Mouse (Mus musculus): ENCODE data around the gene Cfap157. TPM values are rescaled to one million over a fixed set of nuclear protein-coding genes. Genes with fewer than 3 reads are reported as not detected.

Gene Cfap157
- polyA plus RNA-seq, 1 experiment from 2014 or later, result 1.4 TPM

DNA sequence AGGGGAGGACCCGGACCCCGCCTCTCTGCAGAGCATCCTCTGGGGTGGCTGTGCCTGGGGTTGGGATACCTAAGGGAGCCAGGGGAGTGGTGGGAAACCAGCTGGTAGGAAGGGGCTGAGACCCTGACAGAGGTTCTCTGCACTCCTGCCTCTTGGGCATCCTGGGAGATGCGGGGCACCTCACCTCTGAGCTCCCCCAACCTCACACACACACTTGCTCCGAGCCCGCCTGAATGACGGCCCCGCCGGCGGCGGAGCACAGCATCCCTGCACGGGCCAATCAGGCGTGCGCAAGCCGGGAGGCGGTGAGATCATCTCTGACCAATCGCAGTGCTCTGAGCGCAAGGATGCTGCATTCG, 42.1 kb downstream of the Cfap157 start:
- Histone ChIP-seq H3K9me3 (replicated peaks) (no peaks in the 10 kb centered on the region), H3K36me3 (ENCODE audit: poor library complexity, severe bottlenecking) (peaks cover 35% of the 10 kb centered on the region), H3K9ac (peak overlapping the region; percentile 84), H3K27me3 (no peaks in the 10 kb centered on the region), H3K4me1 (peaks cover 29% of the 10 kb centered on the region), H3K4me2 (peak overlapping the region; percentile 98), H3K4me3 (peak overlapping the region; percentile 79), H3K27ac (peak overlapping the region; percentile 84)
- peak; percentile 95 for ATAC-seq
- 3% methylated on average over 18 of the region's 18 CpGs for WGBS

DNA sequence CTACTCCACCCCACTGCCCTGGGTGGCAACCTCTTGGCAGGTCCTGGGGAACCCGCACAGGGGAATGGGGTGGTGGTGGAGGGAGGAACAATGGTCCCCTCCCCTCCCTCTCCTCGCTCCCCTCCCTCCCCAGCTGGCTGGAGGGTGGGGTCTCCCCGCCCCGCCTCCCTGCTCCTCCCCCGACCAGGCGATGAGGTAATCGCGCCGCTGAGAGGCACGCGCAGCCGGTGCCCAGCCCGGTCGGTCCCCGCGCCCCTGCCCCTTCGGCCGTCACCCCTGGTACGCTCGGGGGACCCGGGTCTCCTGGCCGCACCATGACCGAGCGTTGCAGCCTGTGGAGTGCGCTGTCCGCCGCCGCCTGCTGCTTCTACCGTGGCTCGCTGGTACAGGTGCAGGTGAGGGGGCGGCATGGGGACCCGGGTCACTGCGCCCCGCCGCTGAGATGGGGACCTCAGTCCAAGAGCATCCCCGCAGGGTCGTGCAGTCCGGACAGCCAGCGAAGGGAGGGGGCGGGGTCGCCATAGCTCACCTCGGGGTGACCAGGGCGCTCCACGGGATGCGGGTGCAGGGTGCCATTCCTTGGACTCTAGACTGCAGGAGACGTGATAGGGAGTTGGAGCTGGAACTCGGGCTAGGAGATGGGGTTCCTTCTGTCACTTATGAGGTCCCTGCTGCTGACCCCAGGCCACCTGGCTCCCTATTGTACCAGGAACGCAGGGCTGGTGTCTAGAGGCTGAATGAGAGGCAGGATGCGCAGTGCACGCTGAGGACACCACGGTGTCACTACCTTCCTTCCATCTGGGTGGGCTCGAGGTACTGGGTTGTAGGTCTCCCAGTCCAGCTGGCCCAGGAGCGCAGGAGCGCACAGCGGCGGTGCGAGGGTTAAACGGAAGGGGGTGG, 42.7 kb downstream of the Cfap157 start:
- Histone ChIP-seq H3K36me3 (ENCODE audit: poor library complexity, severe bottlenecking) (peaks cover 29% of the 10 kb centered on the region), H3K4me3 (peak overlapping the region; percentile 79), H3K9me3 (replicated peaks) (no peaks in the 10 kb centered on the region), H3K9ac (peak overlapping the region; percentile 84), H3K4me1 (peaks cover 29% of the 10 kb centered on the region), H3K4me2 (peak overlapping the region; percentile 98), H3K27ac (peak overlapping the region; percentile 84), H3K27me3 (no peaks in the 10 kb centered on the region)
- WGBS, result under 1% methylated on average over 32 of the region's 58 CpGs
- peak; percentile 61 for ATAC-seq

DNA sequence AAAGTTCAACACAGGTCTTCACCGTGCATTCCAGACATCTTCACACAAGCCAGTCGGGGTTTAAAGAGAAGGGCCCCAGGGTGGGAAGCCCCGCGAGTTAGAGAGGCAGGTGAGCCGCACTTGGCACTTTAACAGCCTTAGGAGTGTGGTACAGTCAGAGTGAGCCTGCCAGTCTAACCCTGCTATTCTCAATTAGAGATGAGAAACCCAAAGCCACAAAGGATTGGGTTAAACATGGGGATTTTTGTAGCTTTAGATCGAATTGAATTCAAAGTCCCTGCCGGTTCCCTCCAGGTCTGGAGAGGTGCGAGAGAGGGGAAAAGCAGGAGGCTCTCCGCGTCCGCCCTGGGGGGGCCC, 43.3 kb downstream of the Cfap157 start, which contains the start of gene 6330409D20Rik:
Gene 6330409D20Rik, minus strand, starts transcription at position 101 of the 357 bp plus-strand sequence.
- Histone ChIP-seq H3K4me2 (peak within 1 kb of the TSS; percentile 98), H3K27ac (peak within 1 kb of the TSS; percentile 84), H3K4me1 (peaks cover 29% of the 10 kb centered on the region), H3K4me3 (peak within 1 kb of the TSS; percentile 79), H3K36me3 (ENCODE audit: poor library complexity, severe bottlenecking) (peaks cover 23% of the 10 kb centered on the region), H3K9me3 (replicated peaks) (no peaks in the 10 kb centered on the region), H3K27me3 (no peaks in the 10 kb centered on the region), H3K9ac (peak within 1 kb of the TSS; percentile 84)
- WGBS, result 6% methylated on average over 11 of the region's 11 CpGs
- peak; percentile 13 for ATAC-seq

DNA sequence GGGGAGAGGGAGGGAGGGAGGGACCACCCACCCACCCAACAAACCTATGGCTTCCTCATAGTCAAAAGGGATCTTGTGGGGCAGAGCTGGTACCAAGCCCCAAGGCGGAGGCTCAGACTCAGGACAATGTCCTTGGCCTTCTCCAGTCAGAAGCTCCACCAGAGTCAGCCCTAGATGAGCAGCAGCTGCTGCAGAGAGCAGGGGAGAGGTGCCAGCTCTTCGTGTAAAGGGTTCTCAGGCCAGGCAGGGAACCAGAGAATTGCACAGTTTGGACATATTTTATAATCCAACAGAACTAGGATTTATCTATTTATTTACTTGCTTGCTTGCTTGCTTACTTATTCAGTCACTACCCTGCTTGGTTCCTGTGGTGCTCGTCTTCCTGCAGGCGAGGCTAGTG, 44.9 kb downstream of the Cfap157 start:
- no peak for ATAC-seq
- H3K4me2 ChIP-seq, result no peak overlapping the region

GRCm38 (mm10) chr2:32737008-32737407, 47.2 kb downstream of the Cfap157 start:
- Histone ChIP-seq H3K9me3 (replicated peaks) (no peaks in the 10 kb centered on the region), H3K4me2 (no peak overlapping the region), H3K4me1 (peaks cover 8% of the 10 kb centered on the region), H3K27me3 (no peaks in the 10 kb centered on the region; the same call in 1 of the 2 replicates), H3K27ac (no peak overlapping the region), H3K4me3 (no peak overlapping the region), H3K36me3 (ENCODE audit: poor library complexity, severe bottlenecking) (no peaks in the 10 kb centered on the region), H3K9ac (0 out of 2 replicates have a peak overlapping the region, but pooled peaks have one; percentile 6)
- ATAC-seq, result no peak
- 52% methylated on average over 6 of the region's 6 CpGs for WGBS

More for the DNA sequence above, 44.9 kb downstream of the Cfap157 start:
- Histone ChIP-seq H3K27me3 (no peaks in the 10 kb centered on the region), H3K27ac (no peak overlapping the region), H3K9ac (0 out of 2 replicates have a peak overlapping the region, but pooled peaks have one; percentile 31), H3K4me3 (no peak overlapping the region), H3K4me1 (peaks cover 29% of the 10 kb centered on the region), H3K36me3 (ENCODE audit: poor library complexity, severe bottlenecking) (peaks cover 9% of the 10 kb centered on the region; the same call in 1 of the 2 replicates), H3K9me3 (replicated peaks) (no peaks in the 10 kb centered on the region)
- 69% methylated on average over 4 of the region's 4 CpGs for WGBS

DNA sequence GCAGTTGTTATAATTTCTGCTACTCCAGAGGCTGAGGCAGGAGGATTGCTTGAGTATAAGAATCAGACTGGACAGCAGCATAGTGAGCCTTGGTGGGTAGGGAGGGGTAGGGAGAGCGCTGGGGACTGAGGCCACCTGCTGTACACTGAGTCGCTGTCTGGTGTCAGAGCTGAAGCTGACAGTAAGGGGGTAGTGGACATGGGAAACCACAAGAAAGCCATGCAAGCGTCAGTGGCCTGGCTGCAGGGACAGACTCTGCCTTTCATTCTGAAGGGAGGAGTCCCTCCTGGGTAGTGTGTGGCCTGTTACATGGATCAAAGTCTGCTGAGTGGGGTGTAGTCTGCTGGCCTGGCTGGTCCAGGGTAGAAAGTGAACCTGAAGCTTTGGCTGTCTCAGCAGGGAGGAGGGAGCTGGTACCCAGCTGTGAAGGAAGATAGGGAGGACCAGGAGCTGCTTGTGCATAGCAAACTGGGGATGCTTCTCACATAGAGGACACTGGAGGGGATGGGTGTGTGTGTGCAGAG, 47.9 kb downstream of the Cfap157 start:
- Histone ChIP-seq H3K27ac (no peak overlapping the region), H3K4me2 (no peak overlapping the region), H3K36me3 (ENCODE audit: poor library complexity, severe bottlenecking) (no peaks in the 10 kb centered on the region), H3K9ac (no peak overlapping the region), H3K9me3 (replicated peaks) (no peaks in the 10 kb centered on the region), H3K4me1 (peaks cover 8% of the 10 kb centered on the region), H3K27me3 (no peaks in the 10 kb centered on the region; the same call in 1 of the 2 replicates), H3K4me3 (no peak overlapping the region)
- WGBS, result 43% methylated on average over 3 of the region's 3 CpGs
- no peak for ATAC-seq

- no peaks in the 10 kb centered on the region for H3K4me1 ChIP-seq
- 57% methylated on average over 4 of the region's 4 CpGs for WGBS
- no peak overlapping the region for H3K4me2 ChIP-seq
- H3K36me3 ChIP-seq (ENCODE audit: poor library complexity, severe bottlenecking), result no peaks in the 10 kb centered on the region
- H3K4me3 ChIP-seq, result no peak overlapping the region
- no peak overlapping the region for H3K9ac ChIP-seq
- H3K27me3 ChIP-seq, result no peaks in the 10 kb centered on the region; the same call in 1 of the 2 replicates
- no peak for ATAC-seq
- H3K9me3 ChIP-seq (replicated peaks), result no peaks in the 10 kb centered on the region
- H3K27ac ChIP-seq, result no peak overlapping the region
Observed at GRCm38 (mm10) chr2:32734933-32735332, 49.3 kb downstream of the Cfap157 start.

GRCm38 (mm10) chr2:32734480-32734879, 49.7 kb downstream of the Cfap157 start:
- no peak overlapping the region for H3K4me2 ChIP-seq
- no peaks in the 10 kb centered on the region for H3K36me3 ChIP-seq (ENCODE audit: poor library complexity, severe bottlenecking)
- no peak overlapping the region for H3K4me3 ChIP-seq
- no peak overlapping the region for H3K27ac ChIP-seq
- no peaks in the 10 kb centered on the region for H3K9me3 ChIP-seq (replicated peaks)
- H3K9ac ChIP-seq, result no peak overlapping the region
- no peak for ATAC-seq
- H3K4me1 ChIP-seq, result no peaks in the 10 kb centered on the region
- no peaks in the 10 kb centered on the region; the same call in 1 of the 2 replicates for H3K27me3 ChIP-seq
- WGBS, result 47% methylated on average over 4 of the region's 4 CpGs

DNA sequence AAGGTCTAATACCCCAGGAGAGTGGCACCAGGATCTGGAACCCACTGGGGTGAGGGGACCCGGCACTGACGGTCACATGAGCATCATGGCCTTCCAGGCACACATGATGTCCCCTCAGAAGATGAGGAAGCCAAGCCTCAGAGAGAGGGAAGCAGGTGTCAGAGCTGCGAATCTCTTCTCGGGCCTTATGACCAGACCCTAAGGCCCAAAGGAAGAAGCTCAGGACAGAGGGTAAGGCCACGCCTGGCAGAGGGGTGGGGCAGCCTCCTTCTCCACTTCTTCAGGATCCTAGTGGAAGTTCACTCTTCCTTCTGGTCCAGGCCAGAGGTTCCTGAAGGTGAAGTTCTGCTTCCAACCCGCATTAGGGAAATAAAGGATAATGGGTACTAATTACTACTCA, 51.5 kb downstream of the Cfap157 start:
- no peak overlapping the region for H3K27ac ChIP-seq
- H3K27me3 ChIP-seq, result peaks cover 3% of the 10 kb centered on the region; the same call in 1 of the 2 replicates
- no peak overlapping the region for H3K9ac ChIP-seq
- ATAC-seq, result no peak
- no peak overlapping the region for H3K4me3 ChIP-seq
- H3K36me3 ChIP-seq (ENCODE audit: poor library complexity, severe bottlenecking), result no peaks in the 10 kb centered on the region
- no peaks in the 10 kb centered on the region for H3K4me1 ChIP-seq
- WGBS, result 78% methylated on average over 6 of the region's 6 CpGs
- no peak overlapping the region for H3K4me2 ChIP-seq
- H3K9me3 ChIP-seq (replicated peaks), result no peaks in the 10 kb centered on the region

DNA sequence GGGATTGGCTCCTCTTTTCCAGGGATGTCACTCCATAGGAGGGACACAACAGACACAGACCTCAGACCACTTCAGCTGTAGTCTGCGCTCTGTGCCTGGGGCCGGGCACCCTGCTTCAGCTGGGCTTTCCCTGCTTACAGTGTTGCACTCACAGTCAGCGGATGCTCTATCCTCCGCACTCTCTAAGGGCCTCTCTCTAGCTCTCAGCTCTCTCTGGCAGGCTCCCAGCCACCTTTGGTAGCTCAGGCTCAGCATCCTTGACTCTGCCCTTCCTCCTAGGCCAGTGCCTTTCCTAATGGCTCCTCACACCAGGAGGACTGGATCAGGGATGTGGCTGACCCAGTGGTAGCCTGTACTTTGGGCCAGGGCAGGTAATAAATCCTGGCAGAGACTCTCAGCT, 52.3 kb downstream of the Cfap157 start:
- no peak overlapping the region for H3K4me3 ChIP-seq
- peaks cover 3% of the 10 kb centered on the region; the same call in 1 of the 2 replicates for H3K27me3 ChIP-seq
- no peak overlapping the region for H3K27ac ChIP-seq
- no peak overlapping the region for H3K4me2 ChIP-seq
- WGBS, result 81% methylated on average over 4 of the region's 4 CpGs
- H3K9ac ChIP-seq, result peak overlapping the region; percentile 9; the same call in 1 of the 2 replicates
- no peaks in the 10 kb centered on the region for H3K36me3 ChIP-seq (ENCODE audit: poor library complexity, severe bottlenecking)
- H3K4me1 ChIP-seq, result peaks cover 3% of the 10 kb centered on the region; the same call in 1 of the 2 replicates
- no peak for ATAC-seq
- H3K9me3 ChIP-seq (replicated peaks), result no peaks in the 10 kb centered on the region

- Histone ChIP-seq H3K4me1 (peaks cover 3% of the 10 kb centered on the region; the same call in 1 of the 2 replicates), H3K27ac (no peak overlapping the region), H3K27me3 (peaks cover 3% of the 10 kb centered on the region; the same call in 1 of the 2 replicates), H3K9me3 (replicated peaks) (no peaks in the 10 kb centered on the region), H3K4me2 (no peak overlapping the region), H3K36me3 (ENCODE audit: poor library complexity, severe bottlenecking) (no peaks in the 10 kb centered on the region), H3K4me3 (no peak overlapping the region), H3K9ac (0 out of 2 replicates have a peak overlapping the region, but pooled peaks have one; percentile 21)
- 64% methylated on average over 11 of the region's 11 CpGs for WGBS
- no peak for ATAC-seq
Observed at GRCm38 (mm10) chr2:32730854-32731253, 53.4 kb downstream of the Cfap157 start.

- Histone ChIP-seq H3K4me2 (no peak overlapping the region), H3K9ac (no peak overlapping the region), H3K27ac (no peak overlapping the region), H3K9me3 (replicated peaks) (no peaks in the 10 kb centered on the region), H3K4me3 (no peak overlapping the region), H3K27me3 (peaks cover 3% of the 10 kb centered on the region; the same call in 1 of the 2 replicates), H3K36me3 (ENCODE audit: poor library complexity, severe bottlenecking) (no peaks in the 10 kb centered on the region), H3K4me1 (peaks cover 3% of the 10 kb centered on the region; the same call in 1 of the 2 replicates)
- no peak for ATAC-seq
- 76% methylated on average over 4 of the region's 4 CpGs for WGBS
Observed at GRCm38 (mm10) chr2:32729547-32729946, 54.7 kb downstream of the Cfap157 start.
